Mouse (Mus musculus): Measurements from ENCODE around the gene Kiz. TPM values are rescaled to one million over a fixed set of nuclear protein-coding genes. Genes with fewer than 3 reads are reported as not detected.

The Kiz gene
- total RNA-seq, 2 experiments from 2014 or later: 14.7 to 27.4 TPM

DNA sequence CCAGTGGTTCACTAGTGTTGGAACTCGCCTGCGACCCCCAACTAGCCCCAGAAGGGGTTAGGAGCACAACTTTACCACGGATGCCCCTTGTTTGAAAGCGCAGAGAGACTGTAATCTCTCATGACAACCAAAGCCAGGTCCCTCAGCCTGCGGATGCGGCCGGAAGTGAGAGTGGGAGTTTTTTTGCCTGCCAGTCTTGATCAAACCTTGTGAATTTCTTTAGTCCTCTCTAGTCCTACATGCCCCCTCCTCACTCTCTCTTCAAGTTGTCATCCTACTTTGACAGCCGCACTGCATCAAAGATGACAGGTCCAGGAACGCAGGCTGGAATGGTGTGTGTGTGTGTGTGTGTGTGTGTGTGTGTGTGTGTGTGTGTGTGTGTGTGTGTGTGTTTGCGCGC, 456 bp downstream of the Kiz start:
- ATAC-seq (replicated peaks; ENCODE audit: low FRiP score, low TSS enrichment, poor library complexity, severe bottlenecking): peak; percentile 55

DNA sequence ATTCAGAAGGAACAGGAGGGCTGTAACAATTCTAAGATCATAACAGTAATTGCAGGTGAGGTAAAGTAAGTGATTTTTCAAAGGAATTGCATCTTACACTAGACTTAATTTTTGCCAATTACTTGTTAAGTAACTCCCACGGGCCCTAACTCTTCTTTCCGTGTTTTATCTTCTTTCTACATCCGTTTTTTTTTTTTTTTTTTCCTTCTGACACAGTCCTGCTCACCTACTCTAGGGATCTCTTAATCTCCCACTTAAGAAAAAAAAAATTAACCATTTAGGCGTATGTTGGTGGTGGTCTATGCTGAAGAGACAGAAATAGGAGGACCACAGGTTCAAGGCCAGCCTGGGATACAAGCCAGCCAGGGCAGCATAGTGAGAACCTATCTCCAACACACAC, 1.2 kb downstream of the Kiz start:
- no peak for ATAC-seq (replicated peaks; ENCODE audit: low FRiP score, low TSS enrichment, poor library complexity, severe bottlenecking)

DNA sequence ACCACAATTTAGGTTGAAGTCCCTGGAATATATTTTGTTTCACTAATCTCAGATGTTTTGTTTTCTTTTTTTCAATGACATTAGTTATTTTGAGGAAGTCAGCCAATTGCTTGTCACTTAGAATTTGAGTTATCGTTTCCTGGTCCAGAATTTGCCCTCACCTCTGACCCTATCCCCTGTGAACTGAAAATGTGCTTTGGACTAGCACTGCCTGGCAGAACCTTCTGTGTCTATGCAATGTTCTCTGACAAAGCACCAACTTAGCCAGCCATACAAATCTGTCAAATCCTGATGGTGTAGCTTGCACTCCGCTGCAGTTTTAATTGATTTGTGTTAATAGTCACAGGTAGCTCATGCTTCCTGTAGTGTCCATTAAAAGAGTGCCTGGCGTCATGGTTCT, 10.1 kb downstream of the Kiz start:
- ATAC-seq (replicated peaks; ENCODE audit: low FRiP score, low TSS enrichment, poor library complexity, severe bottlenecking): no peak

DNA sequence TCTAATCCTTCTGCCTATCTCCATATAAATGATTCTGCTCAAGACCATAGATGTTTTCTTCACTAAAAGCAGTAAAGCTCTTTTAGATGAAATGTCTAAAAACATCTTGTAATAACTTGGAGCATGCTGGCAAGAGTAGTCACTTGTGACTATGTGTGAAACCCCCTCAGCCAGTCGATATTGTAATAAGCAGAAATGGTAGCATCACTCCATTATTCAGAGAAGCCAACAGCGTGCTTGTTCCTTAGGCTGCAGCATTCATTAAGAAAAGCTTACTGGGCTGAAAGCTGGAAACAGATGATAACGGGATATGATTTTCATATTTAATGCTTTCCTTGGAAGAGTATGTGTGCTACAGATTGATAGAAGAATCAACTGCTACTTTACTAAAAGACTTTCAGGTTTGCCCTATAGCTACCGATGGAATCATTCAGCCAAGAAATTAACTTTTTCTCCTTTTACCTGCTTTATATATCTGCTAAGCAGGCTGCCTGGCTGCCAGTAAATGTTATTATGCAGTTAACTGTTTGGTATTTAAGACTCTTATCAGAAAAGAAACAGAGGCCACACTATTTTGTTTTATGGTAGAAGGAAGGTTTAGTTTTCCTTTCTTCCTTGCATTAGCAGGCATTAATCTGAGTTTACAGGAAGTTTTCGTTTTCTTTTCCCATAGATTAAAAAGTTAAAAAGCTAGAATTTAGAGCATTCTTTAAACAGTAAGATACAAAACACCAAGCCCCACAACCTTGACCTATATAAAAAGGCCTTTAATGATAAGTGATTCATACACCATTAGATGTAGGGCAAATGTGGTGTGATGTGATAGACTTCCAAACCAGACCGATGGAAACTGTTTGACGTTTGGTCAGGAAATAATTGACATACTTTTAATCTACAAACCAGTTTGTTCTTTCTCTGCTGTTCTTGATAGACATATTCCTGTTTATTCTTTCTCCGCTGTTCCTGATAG, 15.9 kb downstream of the Kiz start:
- no peak for ATAC-seq (replicated peaks; ENCODE audit: low FRiP score, low TSS enrichment, poor library complexity, severe bottlenecking)

DNA sequence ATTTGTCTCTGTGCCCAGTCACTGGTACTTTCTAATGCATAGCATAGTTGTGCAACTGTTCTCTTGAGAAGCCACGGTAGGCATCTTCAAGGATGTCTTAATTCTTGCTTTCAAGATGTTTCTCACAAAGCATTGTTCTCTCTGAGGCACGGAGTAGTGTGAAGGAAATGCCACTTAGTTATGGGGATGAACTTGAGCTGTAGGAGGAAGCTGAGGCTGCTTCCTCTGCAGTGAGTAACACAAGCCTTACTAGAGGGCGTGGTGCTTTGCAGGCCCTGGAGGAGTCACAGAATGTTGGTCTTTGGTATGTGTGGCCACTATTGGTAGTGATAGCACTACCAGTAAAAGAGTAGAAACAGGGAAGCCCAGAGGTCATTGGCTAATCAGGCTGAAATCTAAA, 17.0 kb downstream of the Kiz start:
- peak; percentile 60 for ATAC-seq (replicated peaks; ENCODE audit: low FRiP score, low TSS enrichment, poor library complexity, severe bottlenecking)

DNA sequence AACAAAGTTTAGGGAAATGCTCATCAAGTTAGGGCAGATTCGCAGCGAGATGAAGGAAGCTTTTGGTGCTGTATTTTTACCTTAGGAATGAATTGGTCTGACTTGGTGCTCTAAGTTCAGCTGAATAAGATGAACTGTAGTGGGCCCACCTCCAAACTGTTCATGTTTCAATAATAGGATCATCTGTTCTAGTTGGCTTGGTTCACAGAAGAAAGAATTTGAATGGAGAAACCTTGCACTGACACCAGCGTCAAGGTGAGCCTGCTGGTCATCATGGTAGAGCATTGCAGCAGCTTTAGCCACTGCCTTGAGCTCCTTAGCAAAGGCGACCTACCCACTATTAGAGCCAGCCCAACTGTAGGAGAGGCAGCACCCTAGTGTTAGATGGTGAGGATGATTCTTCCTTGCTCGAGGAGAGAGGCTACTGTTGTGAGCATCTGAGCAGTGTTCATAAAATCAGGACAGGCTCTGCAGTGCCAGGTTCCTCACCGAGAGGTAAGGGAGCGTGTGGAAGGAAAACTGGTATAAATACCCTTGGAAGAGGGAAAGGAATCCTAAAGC, 18.3 kb downstream of the Kiz start:
- no peak for ATAC-seq (replicated peaks; ENCODE audit: low FRiP score, low TSS enrichment, poor library complexity, severe bottlenecking)

DNA sequence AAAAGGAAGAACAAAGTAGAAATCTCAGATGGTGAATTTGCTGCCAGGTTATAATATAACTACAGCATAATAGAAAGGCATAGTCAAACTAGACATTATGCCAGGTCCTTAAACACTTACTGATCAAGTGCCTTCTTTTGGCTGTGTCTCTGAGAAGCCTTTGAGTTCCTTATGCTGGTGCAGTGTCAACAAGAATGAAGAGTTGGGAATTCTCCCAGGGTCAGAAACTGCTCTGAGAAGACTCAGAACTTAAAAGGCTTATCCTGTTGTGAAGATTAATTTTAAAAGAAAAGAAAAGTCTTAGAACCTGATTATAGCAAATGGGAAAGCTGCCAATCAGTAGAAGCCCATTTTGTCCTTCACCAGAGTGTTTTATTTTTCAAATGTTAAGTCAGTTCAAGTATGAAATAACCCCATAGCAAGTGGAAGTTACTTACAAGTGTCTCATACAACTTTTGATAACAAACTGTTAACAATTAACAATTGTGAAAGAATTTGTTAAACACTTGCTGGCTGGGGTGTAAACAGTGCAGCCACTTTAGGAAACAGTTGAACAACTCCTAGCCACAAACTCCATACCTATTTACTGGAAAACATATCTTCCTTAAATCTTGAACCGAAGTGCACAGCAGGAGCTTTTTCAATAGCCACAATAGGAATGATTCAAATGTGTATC, 21.9 kb downstream of the Kiz start:
- no peak for ATAC-seq (replicated peaks; ENCODE audit: low FRiP score, low TSS enrichment, poor library complexity, severe bottlenecking)

DNA sequence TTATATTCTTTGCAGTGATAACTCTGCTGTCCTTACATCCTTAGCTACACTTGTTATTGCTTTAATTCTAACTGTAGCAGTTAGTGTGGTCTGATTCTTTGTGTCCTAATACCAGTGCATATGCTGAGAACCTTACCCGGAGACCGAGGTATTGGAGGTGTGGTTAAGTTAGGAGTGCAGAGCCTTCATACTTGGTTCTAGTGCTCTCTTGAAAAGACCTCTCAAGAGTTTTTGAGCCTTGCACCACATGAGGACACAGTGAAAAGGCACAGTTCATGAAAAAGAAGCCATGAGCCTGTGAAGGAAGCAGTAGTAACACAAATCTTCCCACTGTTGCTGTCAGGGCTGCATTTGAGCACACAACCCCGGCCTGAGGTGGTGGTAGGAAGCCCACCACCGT, 26.0 kb downstream of the Kiz start:
- no peak for ATAC-seq (replicated peaks; ENCODE audit: low FRiP score, low TSS enrichment, poor library complexity, severe bottlenecking)

DNA sequence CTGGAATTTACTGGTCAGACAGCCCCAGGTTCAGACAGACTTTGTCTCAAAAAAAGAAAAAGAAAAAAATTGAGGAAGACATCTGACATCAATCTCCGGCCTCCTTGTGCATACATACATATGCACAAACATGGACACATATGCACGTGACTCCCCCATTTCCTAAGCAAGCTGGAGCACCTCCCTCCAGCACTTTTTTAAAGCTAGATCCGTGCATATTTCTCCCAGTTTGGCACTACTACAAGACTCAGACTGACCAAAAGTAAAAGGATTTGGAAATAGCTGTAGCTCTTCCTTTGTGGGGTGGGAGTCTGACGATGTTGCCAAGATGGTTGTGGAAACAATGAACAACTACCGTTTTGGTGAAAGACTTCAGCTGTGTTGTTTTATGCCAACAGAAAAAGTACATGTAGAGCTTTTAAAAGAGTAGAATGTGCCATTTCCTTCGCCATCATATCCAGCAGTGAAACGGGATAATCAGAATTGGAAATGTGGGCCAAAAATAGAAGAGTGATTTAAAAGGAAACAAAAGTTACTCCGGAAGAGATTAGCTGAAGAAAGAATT, 28.7 kb downstream of the Kiz start:
- ATAC-seq (replicated peaks; ENCODE audit: low FRiP score, low TSS enrichment, poor library complexity, severe bottlenecking): no peak

DNA sequence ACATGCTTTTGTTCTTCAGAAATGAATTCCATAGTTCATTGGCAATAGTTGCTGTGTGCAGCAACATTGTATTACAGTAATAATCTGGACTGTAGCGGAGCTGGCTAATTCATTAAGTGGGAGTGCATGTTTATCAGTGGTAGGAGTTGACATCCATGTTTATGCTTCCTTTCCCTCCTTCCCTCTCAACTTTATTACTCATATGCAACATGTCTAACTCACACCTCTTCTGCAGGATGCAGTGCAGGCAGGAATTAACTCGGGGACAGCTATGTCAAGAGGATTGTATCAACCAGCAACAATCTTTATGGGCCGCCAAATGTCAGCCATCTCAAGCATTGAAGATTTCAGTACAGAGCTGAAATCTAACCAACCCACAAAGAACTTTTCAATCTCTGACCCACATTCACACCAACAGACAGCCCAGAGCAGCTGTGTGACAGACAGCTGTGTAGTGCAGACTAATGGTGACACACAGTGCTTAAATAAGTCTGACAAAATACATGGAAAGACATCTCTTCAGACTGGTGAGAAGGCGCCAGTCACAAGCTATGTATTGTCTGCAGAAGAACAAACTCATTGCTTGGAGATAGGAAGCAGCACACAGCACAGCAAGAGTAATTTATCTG, 33.2 kb downstream of the Kiz start:
- no peak for ATAC-seq (replicated peaks; ENCODE audit: low FRiP score, low TSS enrichment, poor library complexity, severe bottlenecking)

DNA sequence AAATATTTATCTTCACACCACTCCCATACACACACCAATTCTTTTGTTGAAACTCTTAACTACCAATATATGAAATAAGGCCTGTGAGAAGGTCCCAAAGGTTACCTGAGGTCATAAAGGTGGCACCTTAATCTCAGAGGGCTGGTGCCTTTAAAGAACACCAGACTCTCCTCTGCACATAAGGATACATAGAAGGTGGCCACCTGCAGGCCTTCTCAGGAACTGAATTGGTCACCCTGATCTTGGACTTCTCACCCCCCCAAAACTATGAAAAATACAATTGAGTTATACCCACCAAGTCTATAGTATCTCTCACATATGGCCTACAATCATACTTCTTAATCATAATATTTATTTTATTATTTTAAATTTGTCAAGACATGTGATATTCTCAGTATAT, 43.3 kb downstream of the Kiz start:
- peak; percentile 88 for ATAC-seq (replicated peaks; ENCODE audit: low FRiP score, low TSS enrichment, poor library complexity, severe bottlenecking)

DNA sequence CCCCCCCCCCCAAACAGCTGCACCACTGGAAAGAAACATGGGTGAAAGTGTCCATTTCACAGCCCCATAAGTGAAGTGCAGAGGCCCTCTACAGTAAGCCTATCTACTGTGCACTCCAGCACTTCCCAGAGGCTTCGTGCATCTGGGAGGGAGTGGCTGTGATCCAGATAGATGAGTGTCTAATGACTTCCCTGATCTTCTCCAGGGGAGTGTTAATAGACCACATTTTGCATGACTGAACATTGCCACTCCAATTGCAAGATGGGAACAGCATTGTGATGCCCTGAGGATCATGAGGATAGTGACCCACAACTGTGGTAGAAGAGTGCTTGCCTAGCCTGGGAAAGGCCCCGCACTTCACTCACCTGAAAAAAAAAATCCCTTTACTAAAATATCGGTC, 60.4 kb downstream of the Kiz start:
- ATAC-seq (replicated peaks; ENCODE audit: low FRiP score, low TSS enrichment, poor library complexity, severe bottlenecking): no peak

DNA sequence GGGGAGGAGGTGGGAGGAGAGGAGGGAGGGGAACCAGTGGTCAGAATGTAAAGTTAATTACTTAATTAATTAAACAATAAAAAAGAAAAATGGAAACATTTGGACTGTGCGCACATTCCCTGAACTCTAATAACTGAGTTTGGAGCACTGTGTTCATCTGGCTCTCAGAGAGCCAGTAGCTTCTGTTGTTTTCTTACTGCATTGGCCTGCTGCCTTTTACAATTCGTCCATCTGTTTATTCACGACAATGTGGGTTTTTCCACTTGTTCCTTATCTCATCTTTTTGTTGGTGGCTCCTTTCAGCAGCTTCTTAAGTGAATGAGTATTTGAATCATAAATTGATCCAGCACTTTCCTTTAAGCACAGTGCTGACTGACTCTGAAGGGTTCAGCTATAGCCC, 62.1 kb downstream of the Kiz start:
- no peak for ATAC-seq (replicated peaks; ENCODE audit: low FRiP score, low TSS enrichment, poor library complexity, severe bottlenecking)

DNA sequence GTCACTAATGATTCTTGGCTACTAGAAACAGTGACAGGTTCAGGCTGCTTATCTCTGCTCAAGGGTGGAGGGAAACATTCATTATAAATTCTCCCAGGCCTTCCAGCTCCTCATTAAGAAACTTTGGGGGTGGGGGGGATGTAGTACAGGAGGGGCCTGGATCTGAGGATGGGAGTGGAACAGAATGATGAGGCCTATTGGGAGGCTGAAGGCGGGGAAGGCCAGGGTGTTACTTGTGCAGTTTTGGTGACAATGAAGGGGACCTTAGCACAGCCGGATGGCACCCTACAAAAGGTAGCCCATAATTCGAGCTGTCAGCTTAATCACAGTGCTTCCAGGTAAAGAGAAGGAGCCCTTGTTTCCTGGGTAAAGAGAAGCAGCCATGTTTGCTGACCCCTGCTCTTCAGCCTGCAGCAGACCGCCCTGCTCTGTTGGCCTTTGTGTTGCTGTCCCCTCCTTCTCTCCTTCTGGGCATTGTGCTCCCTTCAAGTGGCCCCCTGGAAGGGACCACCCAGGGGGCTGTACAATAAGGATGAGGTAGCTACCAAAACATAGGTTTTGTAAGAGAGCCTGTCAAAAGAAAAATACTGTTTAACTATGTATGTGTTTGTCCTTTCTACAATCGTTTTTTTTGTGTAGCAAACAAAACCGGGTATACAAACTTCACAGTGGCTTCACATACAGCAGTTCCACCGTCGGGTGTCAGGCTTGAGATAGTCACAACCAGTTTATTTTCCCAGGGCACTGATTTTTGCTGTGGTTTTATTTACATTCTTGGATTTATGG, 64.9 kb downstream of the Kiz start:
- ATAC-seq (replicated peaks; ENCODE audit: low FRiP score, low TSS enrichment, poor library complexity, severe bottlenecking): no peak

DNA sequence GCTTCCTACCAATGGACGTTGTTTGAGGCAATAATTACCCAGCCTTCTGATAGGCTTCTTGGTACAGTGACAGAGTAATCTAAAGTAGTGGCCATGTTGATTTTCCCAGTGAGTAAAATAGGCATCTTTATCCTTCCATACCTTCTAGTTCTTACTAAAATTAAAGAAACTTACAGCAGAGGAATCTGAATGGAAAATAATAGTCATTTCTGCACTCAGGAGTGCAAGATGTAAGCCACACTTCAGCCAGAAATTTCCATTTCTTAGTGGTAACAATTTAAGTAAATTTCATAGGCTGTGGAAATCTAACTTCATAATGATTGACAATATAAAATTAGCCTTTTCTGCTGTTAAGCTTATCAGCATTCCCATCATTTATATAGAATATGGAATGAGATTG, 69.6 kb downstream of the Kiz start:
- no peak for ATAC-seq (replicated peaks; ENCODE audit: low FRiP score, low TSS enrichment, poor library complexity, severe bottlenecking)

DNA sequence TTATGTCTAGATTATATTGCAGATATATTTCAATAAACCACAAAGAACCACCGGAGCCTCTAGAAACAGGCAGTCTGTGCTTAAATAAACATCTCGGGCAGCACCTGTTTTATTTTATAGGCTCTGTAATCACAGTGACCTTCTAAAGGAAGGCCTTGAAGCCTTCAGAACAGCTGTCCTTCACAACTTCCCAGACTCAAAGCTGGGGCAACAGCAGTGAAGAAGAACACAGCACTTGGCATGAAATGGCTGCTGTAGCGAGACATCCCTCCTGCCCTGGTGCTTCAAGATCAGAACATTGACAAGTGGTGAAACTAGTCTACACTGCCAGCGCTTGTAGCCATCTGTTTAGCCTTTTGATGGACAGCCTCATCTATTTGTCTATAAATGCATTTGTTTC, 70.2 kb downstream of the Kiz start:
- no peak for ATAC-seq (replicated peaks; ENCODE audit: low FRiP score, low TSS enrichment, poor library complexity, severe bottlenecking)

DNA sequence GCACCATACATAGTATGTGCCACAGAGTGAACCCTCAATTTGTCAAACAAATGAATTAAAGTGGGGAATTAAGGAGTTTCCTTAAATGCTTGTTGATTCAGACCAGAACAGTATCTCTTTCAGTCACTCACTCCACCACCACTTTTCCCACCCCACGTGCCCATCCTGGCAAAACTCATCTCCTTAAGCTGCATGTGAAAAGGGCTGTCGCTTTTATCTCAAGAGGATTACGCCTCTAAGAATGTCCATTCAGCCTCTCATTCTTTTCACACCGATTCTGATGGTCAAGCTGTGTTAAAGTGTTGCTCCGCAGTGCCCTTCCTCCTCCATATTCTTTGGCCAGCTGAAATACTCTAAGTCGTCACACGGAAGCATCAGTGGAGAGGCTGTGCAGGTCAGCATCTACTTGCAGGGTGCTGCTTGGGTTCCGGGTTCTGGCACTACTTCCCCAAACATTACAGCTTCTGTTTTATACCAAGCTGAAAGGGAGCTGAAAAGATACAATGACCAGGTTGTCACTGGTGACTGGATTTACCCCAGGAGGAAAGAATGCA, 92.6 kb downstream of the Kiz start:
- ATAC-seq (replicated peaks; ENCODE audit: low FRiP score, low TSS enrichment, poor library complexity, severe bottlenecking): no peak

DNA sequence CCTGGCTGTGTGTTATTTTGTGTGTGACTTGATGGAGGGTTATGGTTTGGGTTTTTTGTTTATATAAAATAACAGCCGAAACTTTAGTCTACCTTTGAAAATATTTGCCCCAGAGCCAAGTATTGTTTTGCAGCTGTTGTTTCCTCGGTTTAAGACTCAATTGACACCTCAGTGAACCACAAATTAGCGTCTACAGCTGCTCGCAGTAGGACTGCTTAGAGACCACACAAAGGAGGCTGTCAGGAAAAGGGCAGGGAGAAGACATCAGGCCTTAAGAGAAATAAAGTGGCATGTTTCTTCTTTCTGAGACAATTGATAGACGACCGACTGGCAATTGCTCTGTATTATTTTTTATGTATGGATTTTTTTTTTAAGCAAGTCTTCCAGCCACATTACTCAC, 100.7 kb downstream of the Kiz start:
- no peak for ATAC-seq (replicated peaks; ENCODE audit: low FRiP score, low TSS enrichment, poor library complexity, severe bottlenecking)

DNA sequence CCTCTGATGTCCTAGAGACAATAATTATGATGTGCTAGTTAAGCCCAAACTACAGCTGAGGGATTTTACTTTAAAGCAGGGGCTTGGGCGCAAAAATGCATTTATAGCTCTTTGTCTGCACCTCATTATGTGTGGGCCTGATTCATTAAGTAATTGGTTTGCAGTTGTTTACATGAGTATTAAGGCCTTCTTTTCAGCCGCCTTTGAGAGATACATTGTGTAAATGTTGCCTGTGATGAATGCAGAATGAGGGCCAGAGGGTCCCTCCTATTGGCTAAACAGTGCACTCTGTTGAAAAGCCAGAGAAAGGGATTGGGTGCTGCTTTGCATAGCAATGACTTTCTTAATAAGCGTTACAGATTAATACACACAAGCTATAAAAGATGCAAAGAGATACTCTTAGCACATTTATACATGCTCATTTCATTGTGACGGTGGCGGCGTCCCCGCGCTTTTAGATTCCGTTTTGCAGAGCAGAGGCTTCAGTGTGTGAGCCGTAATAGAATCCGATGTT, 102.8 kb downstream of the Kiz start:
- no peak for ATAC-seq (replicated peaks; ENCODE audit: low FRiP score, low TSS enrichment, poor library complexity, severe bottlenecking)

Measured in megakaryocyte-erythroid progenitor cell, adult 5-6 weeks (primary cell).